Mouse (Mus musculus): Measurements from ENCODE around the gene Rgs7bp. TPM values are rescaled to one million over a fixed set of nuclear protein-coding genes. Genes with fewer than 3 reads are reported as not detected.

Gene Rgs7bp
- 17.5 and 18.7 TPM in 2 replicates for polyA plus RNA-seq (2015; fragmentation: Nextera tagmentation; extraction: Ambion mirVana)

GRCm38 (mm10) chr13:105054181-105054940 lies at the start of gene Rgs7bp:
Gene Rgs7bp, minus strand, starts transcription at chr13:105054930.

GRCm38 (mm10) chr13:105081862-105082261 lies 27.1 kb upstream of the Rgs7bp start, which contains the start of gene 4933425L06Rik:
Gene 4933425L06Rik, plus strand, starts transcription at chr13:105082122.

Other genes with a start within 250 kb of the Rgs7bp start
- gene Cwc27, start 237.8 kb downstream of the Rgs7bp start, polyA plus RNA-seq (2015; fragmentation: Nextera tagmentation; extraction: Ambion mirVana) = 20.9 and 21.8 TPM in 2 replicates
- gene Shisal2b, start 191.0 kb downstream of the Rgs7bp start, polyA plus RNA-seq (2015; fragmentation: Nextera tagmentation; extraction: Ambion mirVana) = 4.2 and 4.8 TPM in 2 replicates
- not detected in 2 replicates for gene 4933425L06Rik, start 27.2 kb upstream of the Rgs7bp start, polyA plus RNA-seq (2015; fragmentation: Nextera tagmentation; extraction: Ambion mirVana)
- 32.8 and 33.0 TPM in 2 replicates for gene Rnf180, start 239.9 kb upstream of the Rgs7bp start, polyA plus RNA-seq (2015; fragmentation: Nextera tagmentation; extraction: Ambion mirVana)